Mouse (Mus musculus): ENCODE data around the gene Ralgapa1. TPM values are rescaled to one million over a fixed set of nuclear protein-coding genes. Genes with fewer than 3 reads are reported as not detected.

Ralgapa1 gene
- 23.7 and 26.7 TPM in 2 replicates for polyA plus RNA-seq (2015; fragmentation: Nextera tagmentation; extraction: Ambion mirVana)

- Histone ChIP-seq H3K27ac (peak within 1 kb of the TSS; percentile 97), H3K9me3 (peaks cover 2% of the 10 kb centered on the region; the same call in 1 of the 2 replicates), H3K27me3 (replicated peaks) (no peaks in the 10 kb centered on the region), H3K4me2 (peak within 1 kb of the TSS; percentile 78), H3K4me1 (peaks cover 16% of the 10 kb centered on the region), H3K4me3 (peak within 1 kb of the TSS; percentile 89), H3K9ac (peak within 1 kb of the TSS; percentile 93), H3K36me3 (replicated peaks) (no peaks in the 10 kb centered on the region)
- WGBS, result under 1% methylated on average over 65 of the region's 78 CpGs
- peak; percentile 95 for ATAC-seq (replicated peaks)
Measured at GRCm38 (mm10) chr12:55820661-55821314, at the start of gene Ralgapa1. Gene Ralgapa1, minus strand, starts transcription at chr12:55821167.

GRCm38 (mm10) chr12:55869622-55870322 is 48.8 kb upstream of the Ralgapa1 start:
- Histone ChIP-seq H3K4me2 (no peak overlapping the region), H3K9me3 (0 out of 2 replicates have a peak, but pooled peaks cover 3% of the 10 kb centered on the region), H3K9ac (no peak overlapping the region), H3K27ac (no peak overlapping the region), H3K27me3 (replicated peaks) (no peaks in the 10 kb centered on the region), H3K4me1 (no peaks in the 10 kb centered on the region), H3K4me3 (no peak overlapping the region), H3K36me3 (replicated peaks) (peaks cover 37% of the 10 kb centered on the region)
- 94% methylated on average over 5 of the region's 5 CpGs for WGBS
- ATAC-seq (replicated peaks), result no peak

GRCm38 (mm10) chr12:55867738-55868137 is 46.8 kb upstream of the Ralgapa1 start:
- Histone ChIP-seq H3K27ac (no peak overlapping the region), H3K9me3 (0 out of 2 replicates have a peak, but pooled peaks cover 3% of the 10 kb centered on the region), H3K36me3 (replicated peaks) (peaks cover 41% of the 10 kb centered on the region), H3K4me1 (no peaks in the 10 kb centered on the region), H3K4me2 (no peak overlapping the region), H3K9ac (no peak overlapping the region), H3K27me3 (replicated peaks) (no peaks in the 10 kb centered on the region), H3K4me3 (no peak overlapping the region)
- ATAC-seq (replicated peaks), result no peak
- 92% methylated on average over 4 of the region's 4 CpGs for WGBS

GRCm38 (mm10) chr12:55860631-55861030 is 39.7 kb upstream of the Ralgapa1 start:
- Histone ChIP-seq H3K27me3 (replicated peaks) (no peaks in the 10 kb centered on the region), H3K4me1 (no peaks in the 10 kb centered on the region), H3K27ac (no peak overlapping the region), H3K36me3 (replicated peaks) (peaks cover 40% of the 10 kb centered on the region), H3K9ac (no peak overlapping the region), H3K9me3 (peaks cover 7% of the 10 kb centered on the region; the same call in 1 of the 2 replicates), H3K4me3 (no peak overlapping the region), H3K4me2 (no peak overlapping the region)
- no peak for ATAC-seq (replicated peaks)
- 96% methylated on average over 7 of the region's 7 CpGs for WGBS

- H3K9me3 ChIP-seq, result peaks cover 7% of the 10 kb centered on the region; the same call in 1 of the 2 replicates
- no peak overlapping the region for H3K27ac ChIP-seq
- no peak overlapping the region for H3K9ac ChIP-seq
- H3K4me2 ChIP-seq, result no peak overlapping the region
- no peak for ATAC-seq (replicated peaks)
- 96% methylated on average over 17 of the region's 17 CpGs for WGBS
- no peaks in the 10 kb centered on the region for H3K27me3 ChIP-seq (replicated peaks)
- H3K4me1 ChIP-seq, result no peaks in the 10 kb centered on the region
- H3K4me3 ChIP-seq, result no peak overlapping the region
- peaks cover 41% of the 10 kb centered on the region for H3K36me3 ChIP-seq (replicated peaks)
Measured at GRCm38 (mm10) chr12:55859409-55860349, 38.7 kb upstream of the Ralgapa1 start.

GRCm38 (mm10) chr12:55850650-55851049 is 29.7 kb upstream of the Ralgapa1 start:
- Histone ChIP-seq H3K4me3 (no peak overlapping the region), H3K4me1 (no peaks in the 10 kb centered on the region), H3K27ac (no peak overlapping the region), H3K36me3 (replicated peaks) (peaks cover 10% of the 10 kb centered on the region; the same call in 1 of the 2 replicates), H3K9me3 (no peaks in the 10 kb centered on the region), H3K9ac (no peak overlapping the region), H3K4me2 (no peak overlapping the region), H3K27me3 (replicated peaks) (no peaks in the 10 kb centered on the region)
- ATAC-seq (replicated peaks), result no peak

GRCm38 (mm10) chr12:55847851-55848250 is 26.9 kb upstream of the Ralgapa1 start:
- Histone ChIP-seq H3K9me3 (no peaks in the 10 kb centered on the region), H3K4me2 (no peak overlapping the region), H3K9ac (no peak overlapping the region), H3K4me1 (no peaks in the 10 kb centered on the region), H3K36me3 (replicated peaks) (peaks cover 14% of the 10 kb centered on the region), H3K27ac (no peak overlapping the region), H3K4me3 (no peak overlapping the region), H3K27me3 (replicated peaks) (no peaks in the 10 kb centered on the region)
- ATAC-seq (replicated peaks), result no peak
- 95% methylated on average over 4 of the region's 4 CpGs for WGBS

GRCm38 (mm10) chr12:55846741-55847140 is 25.8 kb upstream of the Ralgapa1 start:
- ATAC-seq (replicated peaks), result 0 out of 2 replicates have a peak, but pooled peaks have one; percentile 60
- H3K4me3 ChIP-seq, result no peak overlapping the region
- no peaks in the 10 kb centered on the region for H3K4me1 ChIP-seq
- 69% methylated on average over 1 of the region's 1 CpGs for WGBS
- no peak overlapping the region for H3K9ac ChIP-seq
- no peak overlapping the region for H3K27ac ChIP-seq
- no peaks in the 10 kb centered on the region for H3K9me3 ChIP-seq
- H3K27me3 ChIP-seq (replicated peaks), result no peaks in the 10 kb centered on the region
- peaks cover 23% of the 10 kb centered on the region for H3K36me3 ChIP-seq (replicated peaks)
- H3K4me2 ChIP-seq, result no peak overlapping the region

- no peak overlapping the region for H3K27ac ChIP-seq
- ATAC-seq (replicated peaks), result no peak
- H3K27me3 ChIP-seq (replicated peaks), result no peaks in the 10 kb centered on the region
- H3K4me1 ChIP-seq, result peaks cover 10% of the 10 kb centered on the region
- H3K4me2 ChIP-seq, result peak overlapping the region; percentile 63
- H3K9me3 ChIP-seq, result no peaks in the 10 kb centered on the region
- no peak overlapping the region for H3K9ac ChIP-seq
- H3K4me3 ChIP-seq, result peak overlapping the region; percentile 71; the same call in 1 of the 2 replicates
- WGBS, result 55% methylated on average over 3 of the region's 3 CpGs
- H3K36me3 ChIP-seq (replicated peaks), result peaks cover 5% of the 10 kb centered on the region
Measured at GRCm38 (mm10) chr12:55837495-55837894, 16.5 kb upstream of the Ralgapa1 start.

GRCm38 (mm10) chr12:55836199-55836951 is 15.4 kb upstream of the Ralgapa1 start, which contains the start of gene Brms1l:
Gene Brms1l, plus strand, starts transcription at chr12:55836324.
- Histone ChIP-seq H3K4me3 (peak within 1 kb of the TSS; percentile 71), H3K9ac (peak within 1 kb of the TSS; percentile 82), H3K9me3 (no peaks in the 10 kb centered on the region), H3K27ac (peak within 1 kb of the TSS; percentile 94), H3K27me3 (replicated peaks) (no peaks in the 10 kb centered on the region), H3K36me3 (replicated peaks) (no peaks in the 10 kb centered on the region; the same call in 1 of the 2 replicates), H3K4me1 (peaks cover 10% of the 10 kb centered on the region), H3K4me2 (peak within 1 kb of the TSS; percentile 63)
- under 1% methylated on average over 74 of the region's 77 CpGs for WGBS
- peak; percentile 100 for ATAC-seq (replicated peaks)

- H3K36me3 ChIP-seq (replicated peaks), result no peaks in the 10 kb centered on the region; the same call in 1 of the 2 replicates
- H3K27me3 ChIP-seq (replicated peaks), result no peaks in the 10 kb centered on the region
- H3K4me2 ChIP-seq, result peak overlapping the region; percentile 63
- H3K4me1 ChIP-seq, result peaks cover 10% of the 10 kb centered on the region
- WGBS, result under 1% methylated on average over 6 of the region's 6 CpGs
- peak overlapping the region; percentile 28; the same call in 1 of the 2 replicates for H3K9ac ChIP-seq
- H3K27ac ChIP-seq, result peak overlapping the region; percentile 78
- no peaks in the 10 kb centered on the region for H3K9me3 ChIP-seq
- peak overlapping the region; percentile 71 for H3K4me3 ChIP-seq
- ATAC-seq (replicated peaks), result no peak
Measured at GRCm38 (mm10) chr12:55835857-55836198, 14.9 kb upstream of the Ralgapa1 start.
